Mouse (Mus musculus): ENCODE data around the gene Cgas. TPM values are rescaled to one million over a fixed set of nuclear protein-coding genes. Genes with fewer than 3 reads are reported as not detected.

Cgas gene
- polyA plus RNA-seq, 1 experiment from 2014 or later, result 0.46 TPM

GRCm38 (mm10) chr9:78395244-78395629 is 47.8 kb downstream of the Cgas start:
- Histone ChIP-seq H3K36me3 (no peaks in the 10 kb centered on the region), H3K4me3 (peak overlapping the region; percentile 50), H3K9me3 (no peaks in the 10 kb centered on the region), H3K27ac (no peak overlapping the region), H3K27me3 (ENCODE audit: insufficient read depth, poor library complexity, severe bottlenecking) (peaks cover 64% of the 10 kb centered on the region), H3K4me1 (replicated peaks) (peaks cover 7% of the 10 kb centered on the region)
- DNase-seq (ENCODE audit: low spot score), result no peak
- WGBS, result 37% methylated on average over 11 of the region's 11 CpGs

GRCm38 (mm10) chr9:78394602-78395001 is 48.4 kb downstream of the Cgas start:
- 68% methylated on average over 7 of the region's 7 CpGs for WGBS

GRCm38 (mm10) chr9:78393741-78394140 is 49.3 kb downstream of the Cgas start:
- H3K4me1 ChIP-seq (replicated peaks), result peaks cover 7% of the 10 kb centered on the region
- 85% methylated on average over 10 of the region's 10 CpGs for WGBS
- no peak overlapping the region for H3K27ac ChIP-seq
- no peak overlapping the region for H3K4me3 ChIP-seq
- no peaks in the 10 kb centered on the region for H3K9me3 ChIP-seq
- no peak for DNase-seq (ENCODE audit: low spot score)
- H3K27me3 ChIP-seq (ENCODE audit: insufficient read depth, poor library complexity, severe bottlenecking), result peaks cover 68% of the 10 kb centered on the region
- no peaks in the 10 kb centered on the region for H3K36me3 ChIP-seq

More at GRCm38 (mm10) chr9:78394602-78395001, 48.4 kb downstream of the Cgas start:
- no peaks in the 10 kb centered on the region for H3K36me3 ChIP-seq
- H3K9me3 ChIP-seq, result no peaks in the 10 kb centered on the region
- no peak overlapping the region for H3K27ac ChIP-seq
- peaks cover 64% of the 10 kb centered on the region for H3K27me3 ChIP-seq (ENCODE audit: insufficient read depth, poor library complexity, severe bottlenecking)
- H3K4me3 ChIP-seq, result no peak overlapping the region
- peaks cover 7% of the 10 kb centered on the region for H3K4me1 ChIP-seq (replicated peaks)
- no peak for DNase-seq (ENCODE audit: low spot score)

- H3K4me3 ChIP-seq, result no peak overlapping the region
- no peaks in the 10 kb centered on the region for H3K4me1 ChIP-seq (replicated peaks)
- no peaks in the 10 kb centered on the region for H3K36me3 ChIP-seq
- no peak overlapping the region for H3K27ac ChIP-seq
- DNase-seq (ENCODE audit: low spot score), result no peak
- no peaks in the 10 kb centered on the region for H3K9me3 ChIP-seq
- peaks cover 35% of the 10 kb centered on the region for H3K27me3 ChIP-seq (ENCODE audit: insufficient read depth, poor library complexity, severe bottlenecking)
- 56% methylated on average over 5 of the region's 5 CpGs for WGBS
These were observed 53.1 kb downstream of the Cgas start for GRCm38 (mm10) chr9:78389981-78390380.

GRCm38 (mm10) chr9:78386947-78387346 is 56.1 kb downstream of the Cgas start:
- Histone ChIP-seq H3K27me3 (ENCODE audit: insufficient read depth, poor library complexity, severe bottlenecking) (peaks cover 5% of the 10 kb centered on the region; the same call in 1 of the 2 replicates), H3K27ac (no peak overlapping the region), H3K4me3 (no peak overlapping the region), H3K9me3 (no peaks in the 10 kb centered on the region), H3K4me1 (replicated peaks) (no peaks in the 10 kb centered on the region), H3K36me3 (no peaks in the 10 kb centered on the region)
- DNase-seq (ENCODE audit: low spot score), result no peak
- WGBS, result 89% methylated on average over 7 of the region's 7 CpGs

GRCm38 (mm10) chr9:78385893-78386292 is 57.1 kb downstream of the Cgas start:
- Histone ChIP-seq H3K27me3 (ENCODE audit: insufficient read depth, poor library complexity, severe bottlenecking) (0 out of 2 replicates have a peak, but pooled peaks cover 4% of the 10 kb centered on the region), H3K4me3 (no peak overlapping the region), H3K36me3 (no peaks in the 10 kb centered on the region), H3K4me1 (replicated peaks) (no peaks in the 10 kb centered on the region), H3K27ac (no peak overlapping the region), H3K9me3 (no peaks in the 10 kb centered on the region)
- no peak for DNase-seq (ENCODE audit: low spot score)
- WGBS, result 54% methylated on average over 3 of the region's 3 CpGs

Other genes with a start within 250 kb of the Cgas start
- gene Gsta1, start 212.6 kb downstream of the Cgas start, polyA plus RNA-seq (2016; fragmentation: Nextera tagmentation; extraction: Ambion mirVana), result not detected in 2 replicates
- gene Gm3776, start 186.1 kb downstream of the Cgas start, polyA plus RNA-seq (2016; fragmentation: Nextera tagmentation; extraction: Ambion mirVana), result not detected in 2 replicates
- not detected in 2 replicates for gene Gm10639, start 153.3 kb downstream of the Cgas start, polyA plus RNA-seq (2016; fragmentation: Nextera tagmentation; extraction: Ambion mirVana)
- gene Omt2a, start 128.4 kb downstream of the Cgas start, polyA plus RNA-seq (2016; fragmentation: Nextera tagmentation; extraction: Ambion mirVana), result not detected in 2 replicates
- not detected in 2 replicates for gene Omt2b, start 115.6 kb downstream of the Cgas start, polyA plus RNA-seq (2016; fragmentation: Nextera tagmentation; extraction: Ambion mirVana)
- not detected in 2 replicates for gene Gsta2, start 87.4 kb downstream of the Cgas start, polyA plus RNA-seq (2016; fragmentation: Nextera tagmentation; extraction: Ambion mirVana)
- gene Dppa5a, start 75.1 kb downstream of the Cgas start, polyA plus RNA-seq (2016; fragmentation: Nextera tagmentation; extraction: Ambion mirVana), result 0.37 and 0.54 TPM in 2 replicates
- gene Ooep, start 64.5 kb downstream of the Cgas start, polyA plus RNA-seq (2016; fragmentation: Nextera tagmentation; extraction: Ambion mirVana), result 1.6 and 2.8 TPM in 2 replicates
- 0.10 and 0.21 TPM in 2 replicates for gene Ddx43, start 47.5 kb downstream of the Cgas start, polyA plus RNA-seq (2016; fragmentation: Nextera tagmentation; extraction: Ambion mirVana)
- 22.6 and 25.1 TPM in 2 replicates for gene Mto1, start 5.0 kb upstream of the Cgas start, polyA plus RNA-seq (2016; fragmentation: Nextera tagmentation; extraction: Ambion mirVana)
- gene Gm17324, start 5.5 kb upstream of the Cgas start, polyA plus RNA-seq (2016; fragmentation: Nextera tagmentation; extraction: Ambion mirVana), result 0.55 and 0.68 TPM in 2 replicates
- 3,168 and 3,706 TPM in 2 replicates for gene Eef1a1, start 45.9 kb upstream of the Cgas start, polyA plus RNA-seq (2016; fragmentation: Nextera tagmentation; extraction: Ambion mirVana)
- gene Slc17a5, start 144.8 kb upstream of the Cgas start, polyA plus RNA-seq (2016; fragmentation: Nextera tagmentation; extraction: Ambion mirVana), result 10.0 and 10.4 TPM in 2 replicates
- gene Cd109, start 172.3 kb upstream of the Cgas start, polyA plus RNA-seq (2016; fragmentation: Nextera tagmentation; extraction: Ambion mirVana), result 3.7 and 4.6 TPM in 2 replicates